In the genomic region with DNA sequence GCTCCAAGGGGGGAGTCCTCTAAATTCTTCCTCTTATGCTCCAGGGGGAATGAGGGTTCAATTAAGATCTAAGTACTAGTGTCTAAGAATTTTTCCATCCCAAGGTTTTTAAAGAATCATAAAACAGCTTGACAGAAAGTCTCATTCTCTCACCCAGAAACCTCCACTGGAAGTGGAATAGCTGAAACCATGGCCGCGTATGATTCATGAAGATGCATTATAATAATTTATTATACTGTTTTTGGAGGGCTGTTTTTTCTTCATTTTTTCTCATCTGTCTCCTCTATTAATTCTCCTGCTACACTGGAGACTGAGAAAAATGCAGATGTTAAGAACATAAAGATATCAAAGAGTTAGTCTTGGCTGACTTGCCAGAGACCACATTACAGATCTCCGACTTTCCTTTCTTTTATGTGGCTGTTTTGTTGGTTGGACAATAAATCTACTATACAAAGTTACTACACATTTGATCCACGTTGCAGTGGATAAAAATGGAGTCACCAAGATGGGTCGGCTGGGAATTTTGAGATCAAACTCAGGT, we compare ENCODE assay signal across 18 mouse cellular contexts.
"Had no signal": no experiment of that assay in that cellular context is flagged by ENCODE, and none has a peak within 500 bp of the region (broad histone marks: within the 10 kb centered on the region; RNA-seq: fewer than 3 reads in every experiment).

No protein-coding gene starts in this region.

- H3K4me3 ChIP-seq: midbrain, embryonic 10.5 days; midbrain, embryonic 12.5 days; myocyte; neural tube, embryonic 13.5 days; neural tube, embryonic 15.5 days had no signal

- ATAC-seq: midbrain, embryonic 16.5 days had no signal

- H3K9ac ChIP-seq: lung, embryonic 14.5 days; midbrain, embryonic 12.5 days; neural tube, embryonic 13.5 days; neural tube, embryonic 15.5 days had no signal

- H3K27me3 ChIP-seq: midbrain, embryonic 12.5 days; neural tube, embryonic 13.5 days; neural tube, embryonic 15.5 days had no signal

- H3K9me3 ChIP-seq: midbrain, embryonic 10.5 days; midbrain, embryonic 12.5 days; neural tube, embryonic 13.5 days; neural tube, embryonic 15.5 days had no signal

- H3K36me3 ChIP-seq: midbrain, embryonic 10.5 days; midbrain, embryonic 12.5 days; neural tube, embryonic 13.5 days; neural tube, embryonic 15.5 days had no signal

- H3K27ac ChIP-seq: midbrain, embryonic 10.5 days; midbrain, embryonic 12.5 days; neural tube, embryonic 13.5 days; neural tube, embryonic 15.5 days had no signal

- DNase-seq: lung, embryonic 14.5 days; lung, postnatal 10 days; lung, postnatal 4 days; midbrain, embryonic 14.5 days; retina, postnatal 1 day; right cerebral cortex, adult 18-20 months; right cerebral cortex, postnatal 25 days; right cerebral cortex, postnatal 4 days; spleen, adult 18-20 months; thymus, adult 18-20 months; thymus, postnatal 14 days; thymus, postnatal 36 days had no signal

- H3K4me2 ChIP-seq: lung, embryonic 14.5 days; midbrain, embryonic 12.5 days; neural tube, embryonic 13.5 days; neural tube, embryonic 15.5 days had no signal

- H3K4me1 ChIP-seq: midbrain, embryonic 10.5 days; midbrain, embryonic 12.5 days; neural tube, embryonic 13.5 days; neural tube, embryonic 15.5 days had no signal
